Mouse (Mus musculus) layer of hippocampus, postnatal 10 days (tissue): ENCODE data around the gene Ppcdc. TPM values are rescaled to one million over a fixed set of nuclear protein-coding genes. Genes with fewer than 3 reads are reported as not detected.

Experiments used
- DNase-seq, 2 experiments: peaks; one replicate each; pipeline ENCODE4 v3.0.0; 2021; ENCODE audit warnings: low spot score in 2 of 2
- long read RNA-seq: library from polyadenylated mRNA; stranded (forward); transcript quantifications from one replicate; pipeline ENCODE4 v2.0.0, GENCODE M21; 2023
- total RNA-seq, 2 experiments: library from RNA; stranded (reverse); gene quantifications; 2 replicates each; pipeline ENCODE4 v1.2.3; 2021

Gene Ppcdc
- total RNA-seq = 10 to 100 TPM; 14.2 to 15.5 TPM
- long read RNA-seq, partial matches to known transcripts = 1 of 9 reads
- long read RNA-seq, other reads (novel, unspliced or antisense) = 5 of 9 reads

GRCm38 (mm10) chr9:57439522-57440295, at the start of gene Ppcdc:
Gene Ppcdc, minus strand, starts transcription at chr9:57440124.
- DNase-seq = peak; percentile 89 to 90

GRCm38 (mm10) chr9:57487807-57488206, 47.9 kb upstream of the Ppcdc start:
- no peak for DNase-seq

GRCm38 (mm10) chr9:57485774-57486173, 45.9 kb upstream of the Ppcdc start:
- peak; percentile 88 to 92 for DNase-seq

- DNase-seq = peak; percentile 46 to 60
These were observed 29.0 kb upstream of the Ppcdc start for GRCm38 (mm10) chr9:57468914-57469313.

- peak; percentile 86 to 92 for DNase-seq
These were observed 28.1 kb upstream of the Ppcdc start, which contains the start of gene Scamp5 for GRCm38 (mm10) chr9:57467896-57468549. Gene Scamp5, minus strand, starts transcription at chr9:57468060.

- DNase-seq = peak; percentile 55 to 60
These were observed 27.4 kb upstream of the Ppcdc start for GRCm38 (mm10) chr9:57467271-57467771.

- no peak for DNase-seq
These were observed 26.2 kb upstream of the Ppcdc start for GRCm38 (mm10) chr9:57466101-57466500.

- DNase-seq = no peak
These were observed 22.9 kb upstream of the Ppcdc start for GRCm38 (mm10) chr9:57462866-57463265.

- no peak for DNase-seq
These were observed 19.8 kb upstream of the Ppcdc start for GRCm38 (mm10) chr9:57459707-57460106.

- DNase-seq = no peak
These were observed 13.6 kb upstream of the Ppcdc start for GRCm38 (mm10) chr9:57453516-57453915.

- DNase-seq = no peak
These were observed 12.9 kb upstream of the Ppcdc start for GRCm38 (mm10) chr9:57452624-57453462.

GRCm38 (mm10) chr9:57449715-57450114, 9.8 kb upstream of the Ppcdc start:
- no peak for DNase-seq

GRCm38 (mm10) chr9:57440620-57441019, 696 bp upstream of the Ppcdc start:
- DNase-seq = no peak

- DNase-seq = no peak
These were observed 841 bp downstream of the Ppcdc start for GRCm38 (mm10) chr9:57439083-57439482.

- no peak for DNase-seq
These were observed 1.9 kb downstream of the Ppcdc start for GRCm38 (mm10) chr9:57437896-57438614.

- DNase-seq = no peak
These were observed 3.8 kb downstream of the Ppcdc start for GRCm38 (mm10) chr9:57436166-57436565.

GRCm38 (mm10) chr9:57434405-57435165, 5.3 kb downstream of the Ppcdc start:
- DNase-seq = no peak

GRCm38 (mm10) chr9:57433097-57434032, 6.6 kb downstream of the Ppcdc start:
- peak; percentile 84 to 85 for DNase-seq

- DNase-seq = no peak
These were observed 7.4 kb downstream of the Ppcdc start for GRCm38 (mm10) chr9:57432480-57432879.
